Mouse (Mus musculus) hindlimb bud, embryonic 11.5 days (tissue): ENCODE results near the gene Usp2.
"Not testable (repeated sequence)": the region's sequence is repeated elsewhere in the genome, so short reads cannot be mapped to it uniquely, and the experiment has no call there.

Source experiments
- DNase-seq: peaks from one replicate; pipeline ENCODE4 v3.0.0-alpha.2; 2012; ENCODE audit warnings: low read depth, low spot score; ENCODE audit errors: extremely low spot score

Usp2 gene

GRCm38 (mm10) chr9:44088877-44089608, 22.2 kb downstream of the Usp2 start:
- DNase-seq, result no peak

GRCm38 (mm10) chr9:44093612-44094503, 27.0 kb downstream of the Usp2 start:
- no peak for DNase-seq

GRCm38 (mm10) chr9:44094737-44095136, 27.9 kb downstream of the Usp2 start:
- no peak for DNase-seq

- DNase-seq, result no peak
Measured at GRCm38 (mm10) chr9:44095781-44096180, 29.0 kb downstream of the Usp2 start.

GRCm38 (mm10) chr9:44096536-44096935, 29.7 kb downstream of the Usp2 start:
- DNase-seq, result no peak

- no peak for DNase-seq
Measured at GRCm38 (mm10) chr9:44101490-44101889, 34.7 kb downstream of the Usp2 start, which contains the start of gene Mfrp. Gene Mfrp (plus strand): TSS chr9:44101729.

GRCm38 (mm10) chr9:44104881-44105280, 38.1 kb downstream of the Usp2 start:
- no peak for DNase-seq

- no peak for DNase-seq
Measured at GRCm38 (mm10) chr9:44105781-44106180, 39.0 kb downstream of the Usp2 start.

GRCm38 (mm10) chr9:44106182-44106581, 39.4 kb downstream of the Usp2 start:
- no peak for DNase-seq

- no peak for DNase-seq
Measured at GRCm38 (mm10) chr9:44106596-44106995, 39.8 kb downstream of the Usp2 start.

- no peak for DNase-seq
Measured at GRCm38 (mm10) chr9:44107110-44107509, 40.3 kb downstream of the Usp2 start, which contains the start of gene C1qtnf5. Gene C1qtnf5 (plus strand): TSS chr9:44107245.

- no peak for DNase-seq
Measured at GRCm38 (mm10) chr9:44107557-44108179, 40.8 kb downstream of the Usp2 start.

- DNase-seq, result no peak
Measured at GRCm38 (mm10) chr9:44108269-44109055, 41.6 kb downstream of the Usp2 start.

- DNase-seq, result no peak
Measured at GRCm38 (mm10) chr9:44109360-44110095, 42.7 kb downstream of the Usp2 start.

GRCm38 (mm10) chr9:44111909-44112308, 45.1 kb downstream of the Usp2 start:
- not testable (repeated sequence) for DNase-seq

GRCm38 (mm10) chr9:44113105-44113789, 46.4 kb downstream of the Usp2 start, which contains the start of the genes Gm49380 and Rnf26:
Gene Gm49380 (minus strand): TSS chr9:44113500.
Gene Rnf26 (minus strand): TSS chr9:44113517.
- peak; percentile 94 for DNase-seq

- DNase-seq, result no peak
Measured at GRCm38 (mm10) chr9:44114453-44114852, 47.6 kb downstream of the Usp2 start.

- DNase-seq, result no peak
Measured at GRCm38 (mm10) chr9:44115599-44115998, 48.8 kb downstream of the Usp2 start.

- no peak for DNase-seq
Measured at GRCm38 (mm10) chr9:44116182-44116581, 49.4 kb downstream of the Usp2 start.
